Mouse (Mus musculus): Measurements from ENCODE around the gene Tacstd2. TPM values are rescaled to one million over a fixed set of nuclear protein-coding genes. Genes with fewer than 3 reads are reported as not detected.

Tacstd2 gene
- polyA plus RNA-seq (2012; rRNA removed), result 1.8 TPM in 1 of 2 replicates, not detected in the other

- TF ChIP-seq CTCF (IDR thresholded peaks at IDR 0.05; ENCODE audit: control insufficient read depth, insufficient read depth, insufficient replicate concordance, low read depth, low read length), result no peak
- no peak for TF ChIP-seq POLR2A (IDR thresholded peaks at IDR 0.05; ENCODE audit: control insufficient read depth, low read depth, low read length)
- H3K36me3 ChIP-seq (ENCODE audit: control insufficient read depth, insufficient read depth, low read length), result no peaks in the 10 kb centered on the region
- no peak within 1 kb of the TSS for H3K27ac ChIP-seq (ENCODE audit: control insufficient read depth, insufficient read depth, low read depth, low read length)
- peak within 1 kb of the TSS; percentile 35 for H3K4me3 ChIP-seq (ENCODE audit: control insufficient read depth, low read depth, low read length)
- no peaks in the 10 kb centered on the region for H3K27me3 ChIP-seq (ENCODE audit: control insufficient read depth, insufficient read depth, low read length)
- peaks cover 2% of the 10 kb centered on the region; the same call in 1 of the 2 replicates for H3K4me1 ChIP-seq (ENCODE audit: control insufficient read depth, insufficient read depth, low read length)
Observed at GRCm38 (mm10) chr6:67535777-67536054, at the start of gene Tacstd2. TSS of gene Tacstd2 (minus strand) at chr6:67535796.

- Histone ChIP-seq H3K4me3 (ENCODE audit: control insufficient read depth, low read depth, low read length) (no peak overlapping the region), H3K4me1 (ENCODE audit: control insufficient read depth, insufficient read depth, low read length) (no peaks in the 10 kb centered on the region), H3K36me3 (ENCODE audit: control insufficient read depth, insufficient read depth, low read length) (no peaks in the 10 kb centered on the region), H3K27ac (ENCODE audit: control insufficient read depth, insufficient read depth, low read depth, low read length) (no peak overlapping the region), H3K27me3 (ENCODE audit: control insufficient read depth, insufficient read depth, low read length) (no peaks in the 10 kb centered on the region)
- no peak for TF ChIP-seq CTCF (IDR thresholded peaks at IDR 0.05; ENCODE audit: control insufficient read depth, insufficient read depth, insufficient replicate concordance, low read depth, low read length)
- TF ChIP-seq POLR2A (IDR thresholded peaks at IDR 0.05; ENCODE audit: control insufficient read depth, low read depth, low read length), result no peak
Observed at GRCm38 (mm10) chr6:67566270-67566669, 30.7 kb upstream of the Tacstd2 start.

GRCm38 (mm10) chr6:67555376-67555775, 19.8 kb upstream of the Tacstd2 start:
- no peak overlapping the region for H3K27ac ChIP-seq (ENCODE audit: control insufficient read depth, insufficient read depth, low read depth, low read length)
- H3K27me3 ChIP-seq (ENCODE audit: control insufficient read depth, insufficient read depth, low read length), result no peaks in the 10 kb centered on the region
- H3K4me1 ChIP-seq (ENCODE audit: control insufficient read depth, insufficient read depth, low read length), result no peaks in the 10 kb centered on the region
- no peaks in the 10 kb centered on the region for H3K36me3 ChIP-seq (ENCODE audit: control insufficient read depth, insufficient read depth, low read length)
- no peak overlapping the region for H3K4me3 ChIP-seq (ENCODE audit: control insufficient read depth, low read depth, low read length)
- no peak for TF ChIP-seq POLR2A (IDR thresholded peaks at IDR 0.05; ENCODE audit: control insufficient read depth, low read depth, low read length)
- TF ChIP-seq CTCF (IDR thresholded peaks at IDR 0.05; ENCODE audit: control insufficient read depth, insufficient read depth, insufficient replicate concordance, low read depth, low read length), result no peak

DNA sequence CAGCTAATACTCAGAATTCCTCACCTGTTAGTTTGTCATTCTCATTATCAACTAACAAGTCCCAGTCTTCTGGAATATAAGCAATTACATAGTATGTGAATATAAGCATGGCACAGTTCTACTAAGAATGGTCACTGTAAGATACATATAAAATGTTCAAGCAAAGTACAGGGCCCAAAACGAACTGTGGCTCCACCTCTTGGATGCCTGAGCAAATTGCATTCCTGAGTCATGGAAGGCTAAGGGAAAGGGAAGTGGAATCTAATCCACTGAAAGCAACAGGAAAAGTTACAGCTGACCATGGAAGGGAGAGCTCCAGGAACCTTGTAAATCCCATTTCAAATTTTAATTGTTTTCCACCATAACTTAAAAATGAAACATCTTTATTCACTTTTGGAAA, 14.0 kb upstream of the Tacstd2 start:
- Histone ChIP-seq H3K4me1 (ENCODE audit: control insufficient read depth, insufficient read depth, low read length) (no peaks in the 10 kb centered on the region), H3K4me3 (ENCODE audit: control insufficient read depth, low read depth, low read length) (no peak overlapping the region), H3K36me3 (ENCODE audit: control insufficient read depth, insufficient read depth, low read length) (no peaks in the 10 kb centered on the region), H3K27me3 (ENCODE audit: control insufficient read depth, insufficient read depth, low read length) (no peaks in the 10 kb centered on the region), H3K27ac (ENCODE audit: control insufficient read depth, insufficient read depth, low read depth, low read length) (no peak overlapping the region)
- TF ChIP-seq POLR2A (IDR thresholded peaks at IDR 0.05; ENCODE audit: control insufficient read depth, low read depth, low read length) (no peak), CTCF (IDR thresholded peaks at IDR 0.05; ENCODE audit: control insufficient read depth, insufficient read depth, insufficient replicate concordance, low read depth, low read length) (no peak)

DNA sequence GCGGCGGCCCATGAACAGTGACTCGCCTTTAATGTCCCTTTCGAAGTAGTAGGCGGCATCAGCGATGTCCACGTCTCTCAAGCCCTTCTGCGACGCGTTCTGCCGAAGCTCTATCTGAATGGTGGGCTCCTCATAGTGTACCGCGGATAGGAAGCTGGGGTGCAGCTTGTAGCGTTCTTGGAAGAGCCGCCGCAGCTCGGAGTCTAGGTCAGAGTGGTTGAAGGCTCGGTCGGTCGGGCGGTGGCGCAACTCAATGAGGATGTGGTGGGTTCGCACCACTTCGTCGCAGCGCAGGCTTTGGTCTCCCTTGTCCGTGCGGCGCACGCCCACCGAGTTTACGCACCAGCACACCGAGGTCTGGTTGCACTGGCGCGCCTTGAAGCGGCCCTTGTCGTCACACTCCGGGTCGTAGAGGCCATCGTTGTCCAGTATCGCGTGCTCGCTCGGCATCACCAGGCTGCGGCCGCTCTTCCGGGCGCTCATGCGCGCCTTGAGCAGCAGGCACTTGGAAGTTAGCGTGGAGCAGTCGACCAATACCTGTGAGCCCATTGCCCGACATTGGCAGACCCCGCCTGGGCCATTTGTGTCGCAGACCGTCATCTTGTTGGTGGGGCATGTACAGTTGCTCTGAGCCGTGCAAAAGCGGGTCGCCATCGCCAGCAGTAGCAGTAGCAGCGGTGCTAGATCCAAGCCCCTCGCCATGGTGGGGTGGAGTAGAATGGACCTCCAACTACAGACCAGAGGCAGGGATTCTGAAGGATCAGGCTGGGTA, 405 bp downstream of the Tacstd2 start:
- TF ChIP-seq CTCF (IDR thresholded peaks at IDR 0.05; ENCODE audit: control insufficient read depth, insufficient read depth, insufficient replicate concordance, low read depth, low read length) (no peak), POLR2A (IDR thresholded peaks at IDR 0.05; ENCODE audit: control insufficient read depth, low read depth, low read length) (no peak)
- H3K4me1 ChIP-seq (ENCODE audit: control insufficient read depth, insufficient read depth, low read length), result peaks cover 2% of the 10 kb centered on the region; the same call in 1 of the 2 replicates
- H3K4me3 ChIP-seq (ENCODE audit: control insufficient read depth, low read depth, low read length), result peak overlapping the region; percentile 35
- no peak overlapping the region for H3K27ac ChIP-seq (ENCODE audit: control insufficient read depth, insufficient read depth, low read depth, low read length)
- H3K27me3 ChIP-seq (ENCODE audit: control insufficient read depth, insufficient read depth, low read length), result no peaks in the 10 kb centered on the region
- no peaks in the 10 kb centered on the region for H3K36me3 ChIP-seq (ENCODE audit: control insufficient read depth, insufficient read depth, low read length)

DNA sequence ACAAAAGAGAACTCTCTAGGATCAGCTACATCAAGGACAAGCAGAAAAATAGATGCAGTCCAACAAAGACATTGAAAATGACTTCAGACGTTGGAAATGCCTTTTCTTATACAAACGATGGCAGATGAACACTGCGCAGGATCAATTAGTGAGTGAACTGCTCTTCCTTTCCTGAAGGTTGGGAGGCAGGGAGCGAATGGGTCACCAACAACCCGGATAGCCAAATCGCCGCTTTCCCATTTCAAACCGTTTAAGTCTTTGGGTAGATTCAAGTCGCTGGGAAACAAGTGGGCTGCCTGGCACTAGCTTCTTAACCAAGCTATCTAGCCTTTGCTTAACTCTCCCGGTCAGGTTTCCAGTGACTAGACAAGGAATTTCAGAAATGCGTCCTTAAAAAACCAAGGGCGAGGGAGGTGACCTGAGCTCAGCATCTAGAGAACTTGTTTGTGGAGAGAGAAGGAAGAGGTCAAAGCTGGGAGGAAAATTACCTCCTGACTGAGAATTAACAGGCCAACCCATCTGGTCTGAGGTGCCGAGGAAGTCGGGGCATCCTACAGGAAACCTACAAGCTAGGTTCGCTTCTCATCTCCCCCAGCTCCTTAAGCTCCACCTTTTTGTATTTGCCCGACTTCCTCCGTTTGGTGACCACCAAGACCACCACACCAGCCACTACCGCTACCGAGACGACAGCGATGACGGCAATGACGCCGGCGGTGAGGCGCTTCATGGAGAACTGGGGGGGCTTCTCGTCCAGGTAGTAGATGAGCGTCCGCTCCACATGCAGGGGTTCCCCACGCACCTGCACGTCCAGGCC, 1.2 kb downstream of the Tacstd2 start:
- peaks cover 2% of the 10 kb centered on the region; the same call in 1 of the 2 replicates for H3K4me1 ChIP-seq (ENCODE audit: control insufficient read depth, insufficient read depth, low read length)
- no peaks in the 10 kb centered on the region for H3K27me3 ChIP-seq (ENCODE audit: control insufficient read depth, insufficient read depth, low read length)
- H3K4me3 ChIP-seq (ENCODE audit: control insufficient read depth, low read depth, low read length), result no peak overlapping the region
- TF ChIP-seq CTCF (IDR thresholded peaks at IDR 0.05; ENCODE audit: control insufficient read depth, insufficient read depth, insufficient replicate concordance, low read depth, low read length), result no peak
- TF ChIP-seq POLR2A (IDR thresholded peaks at IDR 0.05; ENCODE audit: control insufficient read depth, low read depth, low read length), result no peak
- no peaks in the 10 kb centered on the region for H3K36me3 ChIP-seq (ENCODE audit: control insufficient read depth, insufficient read depth, low read length)
- H3K27ac ChIP-seq (ENCODE audit: control insufficient read depth, insufficient read depth, low read depth, low read length), result no peak overlapping the region

DNA sequence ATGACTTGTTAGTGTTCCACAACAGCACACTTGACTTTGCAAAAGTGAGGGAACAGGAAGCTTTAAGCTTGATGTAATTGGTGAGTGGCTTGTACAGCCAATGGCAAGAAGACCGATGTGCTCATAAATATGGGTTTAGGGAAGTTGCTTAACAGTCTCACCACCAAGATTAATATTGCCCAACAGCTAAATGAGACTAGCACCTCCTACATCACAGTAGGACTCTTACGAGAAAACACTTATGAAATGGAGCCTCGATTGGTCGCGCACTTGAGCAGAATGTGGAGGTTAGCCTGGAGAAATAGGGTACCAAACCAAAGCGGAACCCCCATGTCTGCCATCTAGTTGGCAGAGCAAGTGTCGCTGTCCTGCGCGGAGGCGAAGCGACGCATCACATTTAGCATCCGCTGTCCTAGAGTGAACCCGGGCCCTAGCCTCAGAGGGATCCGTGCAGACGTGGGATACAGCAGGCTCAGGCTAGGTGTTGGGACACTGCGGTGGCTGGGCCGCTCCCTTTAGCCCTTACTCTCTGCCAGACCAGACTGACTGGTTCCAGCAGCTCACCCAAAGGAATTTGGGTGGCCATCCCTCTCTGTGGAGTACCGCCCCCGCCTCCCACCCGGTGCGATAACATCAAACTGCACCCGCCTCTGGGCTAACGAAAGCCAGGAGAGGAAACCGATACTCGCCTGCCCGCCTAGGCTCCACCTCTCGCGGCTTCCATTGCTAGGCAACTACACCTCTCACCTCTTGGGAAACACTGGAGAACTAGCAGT, 2.7 kb downstream of the Tacstd2 start:
- Histone ChIP-seq H3K4me1 (ENCODE audit: control insufficient read depth, insufficient read depth, low read length) (peaks cover 2% of the 10 kb centered on the region; the same call in 1 of the 2 replicates), H3K27me3 (ENCODE audit: control insufficient read depth, insufficient read depth, low read length) (no peaks in the 10 kb centered on the region), H3K36me3 (ENCODE audit: control insufficient read depth, insufficient read depth, low read length) (no peaks in the 10 kb centered on the region), H3K27ac (ENCODE audit: control insufficient read depth, insufficient read depth, low read depth, low read length) (no peak overlapping the region), H3K4me3 (ENCODE audit: control insufficient read depth, low read depth, low read length) (no peak overlapping the region)
- TF ChIP-seq POLR2A (IDR thresholded peaks at IDR 0.05; ENCODE audit: control insufficient read depth, low read depth, low read length) (no peak), CTCF (IDR thresholded peaks at IDR 0.05; ENCODE audit: control insufficient read depth, insufficient read depth, insufficient replicate concordance, low read depth, low read length) (no peak)

Data from testis, adult 2 months (tissue).